Mouse (Mus musculus): Measurements from ENCODE around the gene Rnf5.
A peak's percentile ranks its signal among the peaks of the same experiment; 100 is the strongest.

Rnf5 gene

GRCm38 (mm10) chr17:34603375-34604060 is at the start of gene Rnf5:
Rnf5 (minus strand) TSS chr17:34603690.
- DNase-seq (ENCODE audit: low spot score in 2 of 2), result peak; percentile 96 to 99

GRCm38 (mm10) chr17:34652985-34653384 is 49.5 kb upstream of the Rnf5 start:
- no peak for DNase-seq (ENCODE audit: low spot score in 2 of 2)

GRCm38 (mm10) chr17:34652546-34652945 is 49.1 kb upstream of the Rnf5 start:
- no peak for DNase-seq (ENCODE audit: low spot score in 2 of 2)

- no peak for DNase-seq (ENCODE audit: low spot score in 2 of 2)
Observed at GRCm38 (mm10) chr17:34651507-34652221, 48.2 kb upstream of the Rnf5 start.

- no peak for DNase-seq (ENCODE audit: low spot score in 2 of 2)
Observed at GRCm38 (mm10) chr17:34650781-34651180, 47.3 kb upstream of the Rnf5 start.

GRCm38 (mm10) chr17:34649106-34649864 is 45.8 kb upstream of the Rnf5 start:
- no peak for DNase-seq (ENCODE audit: low spot score in 2 of 2)

- DNase-seq (ENCODE audit: low spot score in 2 of 2), result no peak
Observed at GRCm38 (mm10) chr17:34648141-34648890, 44.8 kb upstream of the Rnf5 start.

GRCm38 (mm10) chr17:34646906-34647787 is 43.7 kb upstream of the Rnf5 start, which contains the start of gene Atf6b:
Atf6b (plus strand) TSS chr17:34647146.
- peak; percentile 81 to 91 for DNase-seq (ENCODE audit: low spot score in 2 of 2)

GRCm38 (mm10) chr17:34645831-34646511 is 42.5 kb upstream of the Rnf5 start:
- DNase-seq (ENCODE audit: low spot score in 2 of 2), result no peak

- DNase-seq (ENCODE audit: low spot score in 2 of 2), result no peak
Observed at GRCm38 (mm10) chr17:34645256-34645829, 41.9 kb upstream of the Rnf5 start.

GRCm38 (mm10) chr17:34644608-34645007 is 41.1 kb upstream of the Rnf5 start, which contains the start of gene Fkbpl:
Fkbpl (plus strand) TSS chr17:34644764.
- peak; percentile 90 to 94 for DNase-seq (ENCODE audit: low spot score in 2 of 2)

- no peak for DNase-seq (ENCODE audit: low spot score in 2 of 2)
Observed at GRCm38 (mm10) chr17:34643944-34644343, 40.5 kb upstream of the Rnf5 start.

GRCm38 (mm10) chr17:34643379-34643778 is 39.9 kb upstream of the Rnf5 start:
- DNase-seq (ENCODE audit: low spot score in 2 of 2), result no peak

GRCm38 (mm10) chr17:34641945-34642344 is 38.5 kb upstream of the Rnf5 start:
- DNase-seq (ENCODE audit: low spot score in 2 of 2), result no peak

- peak in 1 of 2 experiments; percentile 55 for DNase-seq (ENCODE audit: low spot score in 2 of 2)
Observed at GRCm38 (mm10) chr17:34640778-34641601, 37.5 kb upstream of the Rnf5 start.

GRCm38 (mm10) chr17:34639461-34640255 is 36.2 kb upstream of the Rnf5 start:
- DNase-seq (ENCODE audit: low spot score in 2 of 2), result no peak

- DNase-seq (ENCODE audit: low spot score in 2 of 2), result no peak
Observed at GRCm38 (mm10) chr17:34637459-34637858, 34.0 kb upstream of the Rnf5 start.

- DNase-seq (ENCODE audit: low spot score in 2 of 2), result no peak
Observed at GRCm38 (mm10) chr17:34635671-34636070, 32.2 kb upstream of the Rnf5 start.

Measured in cerebellum, postnatal 4 days (tissue).